Mouse (Mus musculus): ENCODE measurements around the gene Psme2b.
A peak's percentile ranks its signal among the peaks of the same experiment; 100 is the strongest.
"Not testable (repeated sequence)": the region's sequence is repeated elsewhere in the genome, so short reads cannot be mapped to it uniquely, and the experiment has no call there.

Gene Psme2b

DNA sequence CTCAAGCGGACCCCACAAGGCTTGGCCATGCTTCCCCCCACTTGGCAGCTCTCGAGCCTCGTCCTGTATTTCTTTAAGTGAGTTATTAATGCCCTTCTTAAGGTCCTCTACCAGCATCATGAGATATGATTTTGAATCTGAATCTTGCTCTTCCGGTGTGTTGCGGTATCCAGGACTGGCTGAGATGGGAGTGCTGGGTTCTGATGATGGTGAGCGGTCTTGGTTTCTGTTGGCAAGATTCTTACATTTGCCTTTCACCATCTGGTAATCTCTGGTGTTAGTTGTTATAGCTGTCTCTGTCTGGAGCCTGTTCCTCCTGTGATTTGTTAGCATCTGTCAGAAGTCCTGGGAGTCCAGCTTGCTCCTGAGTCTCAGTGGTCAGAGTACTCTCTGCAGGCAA is at the start of gene Psme2b:
Gene Psme2b, minus strand, starts transcription at position 101 of the 400 bp plus-strand sequence.
- DNase-seq (ENCODE audit: low read depth) = not testable (repeated sequence)

DNA sequence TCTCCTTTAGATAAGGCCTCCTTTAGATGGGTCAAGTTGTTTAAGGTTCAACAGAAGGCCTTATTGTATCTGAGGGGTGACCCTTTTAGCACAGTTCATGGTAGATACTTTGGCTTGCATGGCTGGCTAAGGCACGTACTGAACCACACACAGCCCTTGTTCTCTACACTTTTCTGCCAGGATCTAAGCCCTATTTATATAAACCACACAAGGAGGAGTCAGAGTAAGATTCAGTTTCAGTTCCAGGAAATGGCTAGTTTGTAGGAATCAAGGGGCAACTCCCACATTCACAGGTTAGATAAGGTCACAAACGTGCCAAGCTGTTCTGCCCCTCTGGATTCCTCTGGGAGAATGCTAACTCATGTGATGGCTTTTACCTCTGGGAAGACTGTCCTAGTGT is 48.0 kb upstream of the Psme2b start, which contains the start of gene Tgtp1:
Gene Tgtp1, minus strand, starts transcription at position 155 of the 400 bp plus-strand sequence.
- DNase-seq (ENCODE audit: low read depth) = peak; percentile 27

DNA sequence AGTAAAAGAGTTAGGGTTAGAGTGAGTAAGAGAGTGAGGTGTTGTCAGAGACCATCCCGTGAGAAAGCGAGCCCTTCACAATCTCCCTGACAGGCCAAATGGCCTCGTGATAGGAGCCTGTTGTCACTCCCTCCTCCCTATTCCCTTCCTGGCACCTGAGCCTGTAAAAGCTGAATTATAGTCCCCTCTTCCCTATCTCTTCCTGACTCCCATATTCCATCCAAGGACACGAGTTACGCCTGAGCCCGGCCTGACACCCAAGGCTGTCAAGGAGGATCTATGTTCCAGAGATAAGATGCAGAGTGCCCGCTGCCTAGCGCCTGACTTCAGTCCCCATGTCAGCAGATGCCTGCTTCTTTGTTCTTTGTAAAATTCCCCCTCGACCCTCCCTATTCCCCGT is 47.3 kb upstream of the Psme2b start:
- DNase-seq (ENCODE audit: low read depth) = not testable (repeated sequence)

DNA sequence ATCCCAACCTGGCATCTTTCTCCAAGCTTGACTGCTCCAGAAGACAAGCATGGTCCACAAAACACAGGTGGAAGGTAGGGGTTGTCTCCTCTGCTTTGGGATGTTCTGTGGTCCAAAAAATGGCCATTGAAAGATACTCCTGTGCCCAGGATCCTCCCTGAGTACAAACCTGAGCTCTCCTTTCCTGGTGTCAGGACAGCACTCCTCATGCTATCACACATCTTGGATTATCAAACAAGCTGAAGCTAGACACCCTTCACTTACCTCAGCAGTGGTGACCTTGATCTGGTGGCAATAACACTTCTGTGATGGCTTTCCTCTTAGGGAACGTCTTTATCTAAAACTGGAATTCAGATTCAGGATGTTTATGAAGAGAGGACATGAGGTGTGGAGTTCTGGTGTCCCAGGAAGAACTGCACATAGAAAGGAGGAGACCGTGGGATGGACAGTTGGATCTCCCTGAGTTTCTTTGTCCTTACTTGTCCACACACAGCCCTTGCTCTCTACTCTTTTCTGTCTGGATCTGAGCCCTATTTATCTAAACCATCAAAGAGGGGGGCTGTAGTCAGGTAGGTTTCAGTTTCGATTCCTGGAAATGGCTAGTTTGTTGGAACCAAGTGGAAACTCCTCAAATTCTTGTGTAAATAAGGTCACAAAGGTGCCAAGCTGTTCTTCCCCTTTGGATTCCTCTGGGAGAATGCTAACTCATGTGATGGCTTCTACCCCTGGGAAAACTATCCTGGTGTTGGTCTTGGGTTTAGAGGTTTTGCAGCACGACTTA is 45.9 kb upstream of the Psme2b start, which contains the start of gene Gm12185:
Gene Gm12185, minus strand, starts transcription at position 487 of the 781 bp plus-strand sequence.
- peak; percentile 10 for DNase-seq (ENCODE audit: low read depth)

DNA sequence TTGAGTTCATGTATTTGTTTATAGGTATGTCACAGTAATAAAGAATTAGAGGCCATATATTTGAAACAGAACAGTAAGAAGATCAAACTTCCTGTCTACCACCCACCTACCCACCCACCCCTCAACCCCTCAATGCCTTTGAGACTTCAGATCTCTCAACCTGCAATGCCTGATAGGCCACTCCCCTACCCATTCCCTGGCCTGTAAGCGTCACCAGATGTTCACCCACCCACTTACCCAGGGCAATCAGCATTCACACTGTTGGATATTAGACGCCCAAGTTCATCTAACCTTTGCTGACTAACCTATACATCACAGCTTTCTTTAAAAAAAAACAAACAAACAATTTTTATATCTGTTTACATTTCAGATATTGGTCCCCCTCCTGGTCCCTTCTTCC is 44.0 kb upstream of the Psme2b start:
- not testable (repeated sequence) for DNase-seq (ENCODE audit: low read depth)

DNA sequence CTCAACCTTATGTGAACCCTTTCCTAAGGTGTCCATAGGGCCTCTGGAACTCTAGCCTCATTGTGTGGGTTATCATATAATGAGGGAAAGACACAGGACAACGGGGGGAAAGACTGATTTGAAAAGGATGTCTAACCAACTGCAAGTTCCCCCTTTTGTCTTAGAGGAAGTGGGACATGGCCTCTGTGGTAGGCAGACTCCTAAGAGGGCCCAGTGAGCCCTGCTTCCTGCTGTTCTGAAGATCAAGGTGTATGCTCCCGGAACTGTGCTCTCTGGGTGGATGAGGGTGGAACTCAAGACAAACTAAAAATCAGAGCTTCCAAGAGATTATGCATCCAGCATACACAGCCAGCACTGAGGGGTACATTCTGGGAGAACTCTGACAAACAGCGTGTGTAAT is 42.2 kb upstream of the Psme2b start:
- not testable (repeated sequence) for DNase-seq (ENCODE audit: low read depth)

DNA sequence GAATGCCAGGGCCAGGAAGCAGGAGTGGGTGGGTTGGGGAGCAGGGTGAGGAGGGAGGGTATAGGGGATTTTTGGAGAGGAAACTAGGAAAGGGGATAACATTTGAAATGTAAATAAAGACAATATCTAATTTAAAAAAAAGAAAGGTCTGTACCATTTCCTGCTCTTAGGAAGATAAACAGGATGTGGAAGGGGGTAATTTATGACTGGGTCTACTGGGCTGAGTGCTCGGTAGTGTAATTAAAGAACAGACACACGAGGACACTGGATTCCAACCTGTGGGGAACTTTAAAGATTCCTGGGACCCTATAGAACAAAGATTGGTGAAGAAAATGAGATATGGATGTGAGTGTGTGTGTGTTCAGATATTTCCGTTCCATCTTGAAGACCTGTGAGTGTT is 36.9 kb upstream of the Psme2b start:
- not testable (repeated sequence) for DNase-seq (ENCODE audit: low read depth)

DNA sequence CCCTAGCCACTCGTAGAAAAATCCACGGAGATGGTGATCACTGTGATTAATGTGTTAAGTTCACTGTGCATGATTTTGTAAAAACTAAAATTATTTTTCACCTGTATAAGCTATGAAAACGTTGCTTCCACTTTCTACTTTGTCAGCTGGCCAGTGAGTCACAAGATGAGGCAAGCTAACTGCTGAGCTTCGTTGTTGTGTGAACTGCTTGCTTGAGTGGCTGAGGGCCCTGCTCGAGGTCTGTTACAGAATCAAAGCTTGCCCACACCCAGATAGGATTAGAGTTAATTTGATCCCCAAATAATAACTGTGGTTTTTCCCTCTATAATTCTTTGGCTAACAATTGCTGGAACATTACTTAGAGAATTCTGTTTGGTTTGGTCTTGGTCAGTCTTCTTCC is 34.1 kb upstream of the Psme2b start:
- not testable (repeated sequence) for DNase-seq (ENCODE audit: low read depth)

DNA sequence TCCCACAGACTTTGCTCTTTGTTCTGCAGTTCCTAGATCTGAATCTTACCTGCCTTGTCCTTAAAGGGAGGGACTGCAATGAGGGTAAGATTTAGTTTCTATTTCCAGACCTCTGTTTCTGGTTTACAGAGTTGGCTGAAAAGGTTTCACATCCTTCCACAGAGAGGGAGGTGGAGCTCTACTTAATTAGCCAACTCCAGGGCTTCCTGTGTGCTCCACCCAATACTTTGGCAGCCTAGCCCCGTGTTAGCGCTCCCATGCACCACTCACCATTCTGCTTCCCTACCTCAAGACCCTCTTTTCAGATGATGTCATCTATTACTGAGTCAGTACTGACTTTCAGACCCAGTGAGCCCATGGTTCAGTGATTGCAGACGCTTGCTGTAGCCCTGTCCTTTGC is 33.3 kb upstream of the Psme2b start, which contains the start of gene 9930111J21Rik1:
Gene 9930111J21Rik1, minus strand, starts transcription at position 148 of the 400 bp plus-strand sequence.
- not testable (repeated sequence) for DNase-seq (ENCODE audit: low read depth)

DNA sequence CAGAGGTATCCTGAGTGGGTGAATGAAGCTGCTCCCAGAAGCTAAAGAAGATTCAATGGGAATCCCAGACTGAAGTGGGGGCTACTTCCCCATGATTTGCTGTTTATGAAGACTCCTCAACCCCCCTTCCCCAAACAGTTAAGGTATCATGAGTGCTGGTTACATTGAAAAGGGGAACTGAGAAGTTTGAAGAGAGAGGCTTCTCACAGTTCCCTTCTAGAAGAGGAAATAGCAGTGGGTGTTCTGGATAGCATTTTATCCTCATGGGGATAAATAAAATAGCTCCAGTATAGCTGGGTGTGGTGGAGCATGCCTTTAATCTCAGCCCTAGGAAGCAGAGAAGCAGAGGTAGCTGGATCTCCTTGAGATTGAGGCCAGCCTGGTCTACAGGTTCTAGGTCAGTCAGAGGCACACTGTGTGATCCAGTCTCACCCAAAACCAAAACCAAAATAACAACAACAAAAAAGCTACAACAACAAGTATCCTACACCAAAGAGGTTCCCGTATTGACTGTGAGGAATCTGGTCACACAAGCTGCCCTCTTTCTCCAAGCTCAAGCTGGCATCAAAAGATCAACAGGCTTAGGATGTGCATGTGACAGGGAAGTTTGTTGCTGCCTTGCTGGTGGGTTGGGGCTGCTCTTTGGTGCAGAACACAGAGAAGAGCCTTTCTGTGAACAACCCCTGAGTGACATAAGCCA is 32.4 kb upstream of the Psme2b start, which contains the start of gene Olfr56:
Gene Olfr56, plus strand, starts transcription at position 650 of the 700 bp plus-strand sequence.
- not testable (repeated sequence) for DNase-seq (ENCODE audit: low read depth)

DNA sequence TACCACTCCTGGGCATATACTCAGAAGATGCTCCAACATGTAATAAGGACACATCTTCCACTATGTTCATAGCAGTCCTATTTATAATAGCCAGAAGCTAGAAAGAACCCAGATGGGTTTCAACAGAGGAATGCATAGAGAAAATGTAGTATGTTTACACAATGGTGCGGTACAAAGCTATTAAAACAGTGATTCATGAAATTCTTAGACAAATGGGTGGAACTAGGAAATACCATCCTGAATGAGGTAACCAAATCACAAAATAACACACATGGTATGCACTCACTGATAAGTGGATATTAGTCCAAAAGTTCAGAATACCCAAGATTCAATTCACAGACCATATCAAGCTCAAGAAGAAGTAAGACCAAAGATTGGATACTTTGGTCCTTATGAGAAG is 28.7 kb upstream of the Psme2b start:
- not testable (repeated sequence) for DNase-seq (ENCODE audit: low read depth)

DNA sequence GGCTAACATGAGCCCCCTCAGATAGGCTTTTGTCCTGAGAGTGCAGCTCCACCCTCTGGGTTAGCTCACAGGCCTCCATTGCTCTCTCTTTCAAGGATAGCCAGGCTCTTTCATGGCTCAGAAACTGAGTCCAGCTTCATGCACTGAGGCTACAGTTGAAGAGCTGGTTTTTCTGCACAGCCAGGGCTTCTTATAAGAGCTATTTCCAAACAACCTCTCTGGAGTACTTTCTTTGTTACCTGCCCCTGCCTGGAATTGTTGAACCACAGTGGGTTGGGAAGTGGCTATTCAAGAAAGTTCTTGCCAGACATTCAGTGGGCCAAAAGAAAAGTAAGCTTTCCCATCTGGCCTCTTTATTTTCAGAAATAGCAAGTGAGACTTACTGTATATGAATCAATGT is 6.7 kb downstream of the Psme2b start:
- DNase-seq (ENCODE audit: low read depth) = not testable (repeated sequence)

DNA sequence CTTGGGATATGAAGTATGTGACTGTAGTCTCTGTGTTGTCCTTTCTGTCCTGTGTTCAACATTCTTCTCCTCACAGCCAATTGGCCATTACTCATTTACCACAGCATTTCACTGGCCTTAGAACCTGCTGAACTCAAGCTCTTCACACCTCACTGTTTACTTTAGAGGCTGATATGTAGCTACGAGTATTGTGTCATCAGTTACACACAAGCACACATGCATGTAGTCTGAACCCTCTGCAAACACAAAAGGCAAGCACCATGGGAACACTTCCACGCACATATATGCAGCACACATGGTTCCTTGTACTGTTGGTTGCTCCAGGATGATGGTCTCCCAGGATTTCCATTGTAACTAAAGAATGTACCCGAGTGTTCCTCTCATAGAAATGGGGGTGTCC is 10.7 kb downstream of the Psme2b start:
- not testable (repeated sequence) for DNase-seq (ENCODE audit: low read depth)

DNA sequence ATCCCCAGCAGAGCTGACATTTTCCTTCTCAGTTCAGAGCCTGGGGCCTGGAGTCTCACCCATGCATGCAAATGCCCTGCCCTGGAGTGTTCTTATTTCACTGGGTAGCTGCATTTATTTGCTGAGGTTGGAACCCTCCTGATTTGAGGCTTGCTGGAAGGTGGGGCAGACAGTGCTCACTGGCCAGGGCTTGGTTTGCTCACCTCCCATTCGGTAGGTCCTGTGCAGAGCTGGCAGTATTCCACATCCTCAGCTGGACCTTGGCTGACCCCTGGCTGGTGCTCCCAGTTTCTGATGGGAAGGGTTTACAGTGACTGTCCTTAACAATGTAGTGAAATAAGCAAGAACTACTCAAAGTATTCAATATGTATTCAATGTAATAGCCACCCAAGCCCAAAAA is 12.1 kb downstream of the Psme2b start:
- DNase-seq (ENCODE audit: low read depth) = not testable (repeated sequence)

DNA sequence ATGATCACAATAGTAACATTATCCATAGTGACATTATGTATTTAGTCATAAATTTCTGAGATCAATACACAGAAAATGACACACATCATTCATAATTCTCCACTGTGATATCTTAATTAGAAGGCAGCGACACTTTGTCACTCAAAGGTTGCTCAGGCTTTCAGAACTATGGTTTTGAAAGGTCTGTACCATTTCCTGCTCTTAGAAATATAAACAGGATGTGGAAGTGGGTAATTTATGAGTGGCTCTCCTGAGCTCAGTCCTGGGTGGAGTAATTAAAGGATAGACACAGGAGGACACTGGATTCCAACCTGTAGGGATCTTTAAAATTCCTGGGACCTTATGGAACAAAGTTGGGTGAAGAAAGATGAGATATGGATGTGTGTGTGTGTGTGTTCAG is 12.6 kb downstream of the Psme2b start:
- DNase-seq (ENCODE audit: low read depth) = not testable (repeated sequence)

DNA sequence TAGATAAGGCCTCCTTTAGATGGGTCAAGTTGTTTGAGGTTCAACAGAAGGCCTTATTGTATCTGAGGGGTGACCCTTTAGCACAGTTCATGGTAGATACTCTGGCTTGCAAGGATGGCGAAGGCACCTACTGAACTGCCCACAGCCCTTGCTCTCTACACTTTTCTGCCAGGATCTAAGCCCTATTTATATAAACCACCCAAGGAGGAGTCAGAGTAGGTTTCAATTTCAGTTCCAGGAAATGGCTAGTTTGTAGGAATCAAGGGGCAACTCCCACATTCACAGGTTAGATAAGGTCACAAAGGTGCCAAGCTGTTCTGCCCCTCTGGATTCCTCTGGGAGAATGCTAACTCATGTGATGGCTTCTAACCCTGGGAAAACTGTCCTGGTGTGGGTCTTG is 17.9 kb downstream of the Psme2b start:
- not testable (repeated sequence) for DNase-seq (ENCODE audit: low read depth)

DNA sequence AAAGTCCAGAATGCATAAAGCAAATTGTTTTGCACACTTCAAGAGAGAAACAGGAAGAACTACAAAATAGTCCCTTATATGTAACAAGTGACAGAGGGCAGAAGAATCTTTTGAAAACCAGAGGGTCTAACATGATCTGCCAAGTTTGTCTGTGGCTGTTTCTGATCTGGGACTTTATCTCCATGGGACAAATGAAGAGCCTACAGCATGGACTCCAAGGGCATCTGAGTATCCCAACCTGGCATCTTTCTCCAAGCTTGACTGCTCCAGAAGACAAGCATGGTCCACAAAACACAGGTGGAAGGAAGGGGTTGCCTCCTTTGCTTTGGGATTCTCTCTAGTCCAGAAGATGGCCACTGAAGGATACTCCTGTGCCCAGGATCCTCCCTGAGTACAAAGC is 19.6 kb downstream of the Psme2b start:
- DNase-seq (ENCODE audit: low read depth) = not testable (repeated sequence)

DNA sequence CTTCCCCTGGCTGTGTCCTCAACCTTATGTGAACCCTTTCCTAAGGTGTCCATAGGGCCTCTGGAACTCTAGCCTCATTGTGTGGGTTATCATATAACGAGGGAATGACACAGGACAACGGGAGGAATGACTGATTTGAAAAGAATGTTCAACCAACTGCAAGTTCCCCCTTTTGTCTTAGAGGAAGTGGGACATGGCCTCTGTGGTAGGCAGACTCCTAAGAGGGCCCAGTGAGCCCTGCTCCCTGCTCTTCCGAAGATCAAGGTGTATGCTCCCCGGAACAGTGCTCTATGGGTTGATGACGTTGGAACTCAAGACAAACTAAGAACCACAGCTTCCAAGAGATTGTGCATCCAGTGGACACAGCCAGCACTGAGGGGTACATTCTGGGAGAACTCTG is 22.2 kb downstream of the Psme2b start:
- DNase-seq (ENCODE audit: low read depth) = not testable (repeated sequence)

DNA sequence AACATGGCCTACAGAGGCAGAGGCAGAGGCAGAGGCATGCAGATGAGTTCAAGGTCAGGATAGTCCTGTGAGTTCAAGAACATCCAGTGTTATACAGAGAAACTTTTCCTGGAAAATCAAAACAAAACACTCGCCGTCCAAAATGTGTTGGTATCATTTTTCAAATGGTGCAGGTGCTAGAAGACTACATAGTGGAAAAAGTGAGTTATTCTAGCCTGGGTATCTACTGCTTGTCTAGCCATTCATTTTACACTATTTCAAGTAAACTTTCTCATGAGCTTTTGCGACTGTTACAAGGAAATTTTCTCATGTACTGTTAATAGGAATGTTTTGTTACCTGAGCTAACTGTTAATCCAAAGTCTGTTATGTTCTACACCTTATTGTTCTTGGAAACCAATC is 27.6 kb downstream of the Psme2b start:
- no peak for DNase-seq (ENCODE audit: low read depth)

DNA sequence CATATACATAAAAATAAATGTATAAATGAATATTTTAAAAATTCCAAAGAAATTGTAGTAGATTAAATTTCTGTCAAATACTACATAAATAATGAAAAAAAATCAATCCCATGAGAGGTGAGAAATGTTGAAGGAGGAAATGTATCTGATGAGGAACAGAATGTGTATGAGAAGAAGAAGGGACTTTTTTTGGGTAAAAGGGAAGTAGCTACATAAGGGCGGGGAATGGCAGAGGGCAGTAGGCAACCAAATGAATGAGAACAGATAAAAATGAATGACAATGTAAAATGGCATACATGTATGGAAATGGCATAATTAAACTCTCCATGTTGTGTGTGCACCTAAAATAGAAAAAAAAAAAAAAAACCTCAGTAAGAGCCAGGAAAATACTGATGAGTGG is 32.4 kb downstream of the Psme2b start:
- no peak for DNase-seq (ENCODE audit: low read depth)

DNA sequence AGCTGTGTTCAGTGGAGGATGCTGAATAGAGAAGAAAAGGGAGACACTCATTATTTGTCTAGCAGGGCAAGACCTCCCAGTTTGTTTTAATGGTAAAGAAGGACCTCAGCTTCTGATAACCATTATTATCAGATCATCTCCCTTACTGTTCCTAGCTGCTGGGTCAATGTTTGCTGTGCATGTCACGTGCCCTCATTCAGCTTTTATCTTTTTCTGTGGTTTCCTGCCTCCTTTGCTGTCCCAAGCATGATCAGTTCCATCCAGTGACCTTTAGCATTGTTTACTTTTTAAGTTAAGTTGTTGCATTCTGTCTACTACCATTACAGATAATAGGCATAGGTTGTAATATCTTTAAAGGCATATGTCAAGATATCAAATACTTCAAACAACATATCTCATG is 37.5 kb downstream of the Psme2b start:
- no peak for DNase-seq (ENCODE audit: low read depth)

DNA sequence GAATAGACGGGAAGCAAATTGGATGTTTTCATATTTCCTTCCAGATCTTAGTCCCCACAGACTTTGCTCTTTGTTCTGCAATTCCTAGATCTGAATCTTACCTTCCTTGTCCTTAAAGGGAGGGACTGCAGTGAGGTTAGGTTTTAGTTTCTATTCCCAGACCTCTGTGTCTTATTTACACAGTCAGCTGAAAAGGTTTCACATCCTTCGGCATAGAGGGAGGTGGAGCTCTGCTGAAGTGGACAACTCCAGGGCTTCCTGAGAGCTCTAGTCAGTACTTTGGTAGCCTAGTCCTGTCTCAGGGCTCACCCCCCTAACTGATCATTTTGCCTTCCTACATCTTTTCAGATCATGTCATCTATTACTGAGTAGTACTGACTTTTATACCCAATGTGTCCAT is 44.0 kb downstream of the Psme2b start, which contains the start of gene Gm5431:
Gene Gm5431, minus strand, starts transcription at position 194 of the 400 bp plus-strand sequence.
- no peak for DNase-seq (ENCODE audit: low read depth)

DNA sequence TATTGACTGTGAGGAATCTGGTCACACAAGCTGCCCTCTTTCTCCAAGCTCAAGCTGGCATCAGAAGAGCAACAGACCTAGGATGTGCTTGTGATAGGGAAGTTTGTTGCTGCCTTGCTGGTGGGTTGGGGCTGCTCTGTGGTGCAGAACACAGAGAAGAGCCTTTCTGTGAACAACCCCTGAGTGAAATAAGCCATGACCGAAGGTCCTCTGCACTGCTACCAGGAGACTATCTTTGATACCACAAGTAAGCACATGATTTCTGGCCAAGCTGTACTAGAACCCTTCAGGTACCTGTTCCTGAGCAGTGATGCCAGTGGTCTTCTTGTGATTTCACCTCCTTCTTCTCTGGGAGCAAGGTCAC is 44.4 kb downstream of the Psme2b start:
- DNase-seq (ENCODE audit: low read depth) = not testable (repeated sequence)
